Mouse (Mus musculus) c-Kit-positive CD71-negative TER-119-negative erythroid progenitor cells, embryonic 14.5 days (primary cell): ENCODE measurements around the gene 1810010D01Rik.

ENCODE experiments used
- DNase-seq: peaks from one replicate; pipeline ENCODE4 v3.0.0-alpha.2; 2013; ENCODE audit warnings: low read depth

1810010D01Rik gene

DNA sequence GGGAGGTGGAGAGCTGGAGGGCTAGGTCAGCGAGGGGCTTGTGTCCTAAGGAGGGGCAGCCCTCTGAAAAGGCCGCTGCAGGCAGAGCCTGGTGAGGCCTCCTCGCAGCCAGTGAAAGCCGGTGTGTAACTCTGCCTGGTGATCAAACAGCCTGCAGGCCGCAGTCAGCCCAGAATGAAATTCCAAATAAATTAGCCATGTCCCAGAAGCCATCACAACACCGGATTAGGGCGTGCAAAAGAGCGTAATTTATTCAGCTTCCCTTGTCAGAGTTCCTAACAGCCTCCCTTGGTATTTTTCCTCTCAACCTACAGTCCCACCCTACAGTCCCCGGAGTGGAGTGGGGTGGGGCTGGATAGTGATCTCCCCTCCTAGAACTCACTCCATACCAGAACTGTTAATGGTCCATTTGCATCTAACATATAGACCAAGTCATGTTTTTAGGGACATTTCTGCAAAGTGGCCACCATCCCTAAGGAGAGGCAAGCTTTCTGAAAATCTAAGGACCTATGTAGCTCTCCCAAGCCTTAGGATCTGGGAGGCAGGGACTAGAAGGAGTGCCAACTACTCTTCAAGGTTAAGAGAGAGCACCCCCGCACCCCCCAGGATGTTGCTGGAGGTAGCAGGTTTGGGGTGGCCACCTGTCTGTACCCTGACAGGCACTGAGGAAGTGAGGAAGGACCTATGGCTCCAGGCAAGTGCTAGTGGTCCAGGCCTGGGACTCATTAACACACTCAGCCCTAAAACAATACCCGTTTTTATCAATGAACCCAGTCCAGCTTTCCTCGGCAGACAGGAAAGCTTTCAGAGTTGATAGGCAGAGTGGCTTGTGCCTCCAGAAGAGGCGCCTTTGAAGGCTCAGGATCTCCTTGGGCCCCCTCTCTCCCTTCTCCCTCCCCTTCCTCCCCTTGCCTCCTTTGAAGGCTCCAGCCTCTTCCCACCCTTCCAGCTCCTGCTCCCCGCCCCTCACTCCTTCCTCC is 4.1 kb upstream of the 1810010D01Rik start:
- DNase-seq = no peak

DNA sequence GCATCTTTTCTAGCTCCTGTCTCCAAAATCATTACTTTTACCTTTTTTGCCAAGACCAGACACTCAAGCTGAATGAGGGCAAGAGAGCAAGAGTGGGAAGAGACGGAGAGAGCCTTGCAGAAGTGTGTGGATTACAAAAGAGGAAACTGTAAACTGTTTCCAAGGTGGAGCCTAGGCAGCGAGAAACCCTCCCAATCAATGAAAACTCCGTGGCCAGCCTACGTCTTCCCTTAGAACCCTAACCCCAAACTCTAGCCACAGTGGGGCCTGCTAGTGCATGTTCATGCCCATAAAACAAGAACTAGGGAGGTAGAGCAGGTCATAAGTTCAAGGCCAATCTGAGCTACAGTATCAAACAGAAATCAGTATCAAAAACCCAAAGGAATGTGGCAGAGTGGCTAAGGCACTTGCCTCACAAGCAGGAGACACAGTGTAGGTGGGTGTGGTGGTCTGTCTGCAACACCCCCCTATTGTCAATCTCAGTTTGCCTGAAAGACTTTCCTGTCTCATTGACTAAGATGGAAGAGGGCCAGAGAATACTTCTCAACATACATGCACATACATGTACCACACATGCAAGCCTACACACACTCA is 2.7 kb upstream of the 1810010D01Rik start:
- DNase-seq = no peak

GRCm38 (mm10) chr7:145206801-145207200 is 1.1 kb downstream of the 1810010D01Rik start:
- DNase-seq = no peak

DNA sequence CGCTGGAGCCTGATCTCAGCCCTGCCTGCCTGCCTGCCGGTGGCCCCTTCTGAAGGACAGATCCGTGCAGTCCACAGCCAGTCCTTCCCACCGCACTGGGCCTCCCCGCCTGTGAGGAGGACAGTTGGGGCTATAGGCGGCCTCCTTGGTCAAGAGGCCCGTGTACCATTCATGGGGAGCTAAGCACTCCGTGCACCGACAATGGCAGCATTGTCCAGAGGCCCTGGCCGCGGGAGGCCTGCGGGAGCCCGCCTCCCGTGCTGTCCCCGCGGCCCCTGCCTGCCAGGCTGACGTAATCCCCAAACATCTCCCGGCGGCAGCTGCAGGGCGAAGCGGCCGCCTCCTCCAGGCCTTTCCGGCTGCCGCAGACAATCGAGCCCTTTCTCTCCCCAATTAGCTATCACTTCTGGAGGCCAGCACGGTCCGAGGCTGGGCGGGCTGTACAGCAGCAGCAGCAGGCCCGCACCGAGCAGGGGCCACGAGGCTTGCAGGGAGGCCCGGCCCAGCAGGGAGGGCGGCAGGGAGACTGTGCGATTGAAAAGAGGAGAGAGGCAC is 1.8 kb downstream of the 1810010D01Rik start:
- no peak for DNase-seq

- no peak for DNase-seq
These were observed 2.5 kb downstream of the 1810010D01Rik start for GRCm38 (mm10) chr7:145205363-145205902.

- DNase-seq = no peak
These were observed 8.2 kb downstream of the 1810010D01Rik start for GRCm38 (mm10) chr7:145199711-145200110.

GRCm38 (mm10) chr7:145198223-145198714 is 9.7 kb downstream of the 1810010D01Rik start:
- DNase-seq = no peak

- DNase-seq = no peak
These were observed 10.2 kb downstream of the 1810010D01Rik start for GRCm38 (mm10) chr7:145197711-145198110.

DNA sequence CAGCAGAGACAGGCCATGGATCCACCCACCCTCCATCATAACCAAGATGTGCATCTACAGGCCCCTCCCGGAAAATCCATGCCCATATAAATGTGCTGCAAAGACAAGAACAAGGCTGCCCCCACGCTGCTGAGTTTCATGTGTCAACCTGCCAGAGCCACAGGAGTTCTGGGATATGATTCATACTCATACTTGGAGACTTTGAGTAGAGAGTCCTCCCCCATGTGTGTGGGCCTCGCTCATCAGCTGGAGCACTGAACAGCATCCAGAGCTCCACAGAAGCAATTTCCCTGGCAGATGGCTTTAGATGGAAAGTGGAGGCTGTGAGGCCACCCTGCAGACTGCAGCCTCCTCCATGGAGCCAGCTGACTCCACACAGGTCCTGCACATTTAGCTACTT is 10.9 kb downstream of the 1810010D01Rik start:
- no peak for DNase-seq

DNA sequence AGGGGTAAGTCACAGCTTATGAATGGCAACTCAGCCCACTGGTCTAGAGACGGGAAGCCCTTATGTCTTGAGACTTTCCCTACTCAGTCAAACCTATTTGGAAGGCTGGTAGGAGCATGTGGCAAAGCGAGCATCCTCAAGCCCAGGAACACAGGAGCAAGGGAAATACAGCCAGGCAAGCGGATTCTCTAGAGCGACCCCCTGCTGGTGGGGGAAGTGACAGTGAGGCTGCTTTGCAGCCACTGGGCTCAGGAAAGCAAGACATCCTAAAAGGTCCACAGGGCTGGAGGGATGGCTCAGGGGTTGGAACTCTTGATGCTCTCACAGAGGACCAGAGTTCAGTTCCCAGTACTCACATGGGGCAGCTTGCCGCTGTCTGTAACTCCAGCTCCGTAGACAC is 11.6 kb downstream of the 1810010D01Rik start:
- DNase-seq = no peak

GRCm38 (mm10) chr7:145195186-145195927 is 12.6 kb downstream of the 1810010D01Rik start:
- no peak for DNase-seq

DNA sequence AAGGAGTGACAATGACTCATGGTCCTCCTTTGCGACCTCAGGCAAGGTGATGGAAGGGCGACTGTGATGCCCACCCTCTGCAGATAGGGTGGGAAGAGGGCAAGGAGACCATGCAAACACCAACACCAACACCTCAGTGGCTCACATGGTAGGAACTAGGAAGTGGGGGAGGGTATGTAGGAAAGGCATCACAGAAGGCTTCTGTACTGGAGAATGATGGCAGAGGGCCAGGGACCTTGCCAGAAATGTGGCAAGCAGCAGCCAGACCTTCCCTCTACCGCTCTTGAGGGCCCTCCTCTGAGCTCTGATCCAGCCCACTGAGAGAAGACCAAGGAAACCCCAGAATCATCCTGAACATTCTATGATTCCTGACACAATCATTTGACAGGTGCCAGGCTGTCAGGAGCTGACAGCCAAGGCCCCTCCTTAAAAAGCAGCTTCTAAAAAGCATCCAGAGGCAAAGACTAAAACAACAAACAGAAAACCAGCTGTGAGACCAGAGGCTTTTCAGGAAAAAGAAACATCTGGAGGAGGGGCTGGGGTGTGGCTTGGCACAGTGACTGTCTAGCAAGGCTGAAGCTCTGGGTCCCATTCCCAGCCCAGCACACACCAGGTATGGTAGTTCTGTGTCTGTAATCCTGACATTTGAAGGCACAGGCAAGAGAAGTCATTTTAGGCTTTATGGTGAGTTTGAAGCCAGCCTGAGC is 13.3 kb downstream of the 1810010D01Rik start:
- no peak for DNase-seq

- DNase-seq = no peak
These were observed 15.1 kb downstream of the 1810010D01Rik start for GRCm38 (mm10) chr7:145192836-145193235.

DNA sequence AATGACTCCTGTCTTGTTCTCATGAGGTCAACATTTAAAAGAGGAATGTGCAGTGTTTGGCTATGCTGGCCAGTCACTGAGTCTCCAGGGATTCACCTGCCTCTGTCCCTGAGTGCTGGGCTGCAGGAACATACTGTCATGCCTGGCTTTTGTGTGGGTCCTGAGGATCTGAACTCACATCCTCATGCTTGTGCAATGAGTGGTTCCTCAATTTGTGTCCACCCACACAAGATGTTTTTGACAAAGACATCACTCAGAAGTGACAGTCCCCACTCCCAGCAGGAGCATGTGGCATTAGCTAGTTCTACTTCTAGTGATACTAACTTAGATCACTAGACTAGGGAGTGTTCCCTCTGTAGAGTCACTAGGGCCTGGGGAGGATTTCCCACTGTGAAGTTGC is 17.4 kb downstream of the 1810010D01Rik start:
- no peak for DNase-seq

GRCm38 (mm10) chr7:145189342-145189741 is 18.6 kb downstream of the 1810010D01Rik start:
- no peak for DNase-seq

- no peak for DNase-seq
These were observed 20.1 kb downstream of the 1810010D01Rik start for GRCm38 (mm10) chr7:145187802-145188201.

- no peak for DNase-seq
These were observed 25.5 kb downstream of the 1810010D01Rik start for GRCm38 (mm10) chr7:145182388-145182787.

GRCm38 (mm10) chr7:145181376-145182034 is 26.4 kb downstream of the 1810010D01Rik start:
- no peak for DNase-seq

- no peak for DNase-seq
These were observed 28.2 kb downstream of the 1810010D01Rik start for GRCm38 (mm10) chr7:145179691-145180091.

GRCm38 (mm10) chr7:145176750-145177589 is 30.9 kb downstream of the 1810010D01Rik start:
- no peak for DNase-seq
